Mouse (Mus musculus) ovary, adult 2 months (tissue): ENCODE results near the gene Arfgef2. TPM values are rescaled to one million over a fixed set of nuclear protein-coding genes. Genes with fewer than 3 reads are reported as not detected.

ENCODE experiments used
- polyA plus RNA-seq: library from polyadenylated mRNA; depleted of rRNA; stranded (reverse); fragments of >200 nt; gene quantifications from 2 replicates; pipeline ENCODE4 v1.2.3, GENCODE M21; 2012; rRNA removed

Gene Arfgef2
- 10.3 TPM in 2 replicates for polyA plus RNA-seq

DNA sequence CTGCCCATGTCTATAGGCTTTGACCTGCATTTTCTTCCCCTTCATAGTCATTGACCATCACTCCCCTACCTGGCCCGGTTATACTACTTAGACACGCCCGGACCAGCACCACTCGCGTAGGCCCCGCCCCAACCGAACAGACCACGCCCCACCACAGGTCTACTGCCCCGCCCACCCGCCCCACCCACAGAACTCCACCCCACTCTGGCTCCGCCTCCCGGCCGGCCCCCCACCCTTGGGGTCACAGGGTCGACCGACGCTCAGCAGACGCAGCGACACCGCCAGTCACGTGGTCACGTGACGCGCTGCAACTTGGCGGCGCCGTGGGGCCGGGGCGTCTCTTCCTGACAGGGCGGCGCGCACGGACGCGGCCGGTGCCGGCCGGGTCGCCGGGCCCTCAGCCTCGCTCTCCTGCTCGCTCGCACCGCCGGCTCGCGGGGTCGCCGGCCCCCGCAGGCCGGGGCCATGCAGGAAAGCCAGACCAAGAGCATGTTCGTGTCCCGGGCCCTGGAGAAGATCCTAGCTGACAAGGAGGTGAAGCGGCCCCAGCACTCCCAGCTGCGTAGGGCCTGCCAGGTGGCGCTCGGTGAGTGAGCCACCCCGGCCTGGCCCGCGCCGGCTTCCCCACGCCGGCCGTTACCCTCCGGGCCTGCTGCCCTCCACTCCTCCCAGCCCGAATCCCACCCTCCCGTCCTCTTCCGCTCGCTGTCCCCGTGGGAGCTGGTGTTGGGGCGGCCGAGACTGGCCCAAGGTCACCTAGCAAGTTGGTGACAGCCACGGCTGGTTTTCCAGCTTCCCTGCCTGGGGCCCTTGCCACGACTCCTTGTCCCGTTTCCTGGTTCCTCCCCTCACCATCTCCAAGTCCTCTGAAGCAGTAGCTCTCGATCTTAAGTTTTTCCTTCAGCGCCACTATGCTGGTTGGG lies at the start of gene Arfgef2:
TSS of gene Arfgef2 (plus strand) at position 339 of the 923 bp plus-strand sequence.

DNA sequence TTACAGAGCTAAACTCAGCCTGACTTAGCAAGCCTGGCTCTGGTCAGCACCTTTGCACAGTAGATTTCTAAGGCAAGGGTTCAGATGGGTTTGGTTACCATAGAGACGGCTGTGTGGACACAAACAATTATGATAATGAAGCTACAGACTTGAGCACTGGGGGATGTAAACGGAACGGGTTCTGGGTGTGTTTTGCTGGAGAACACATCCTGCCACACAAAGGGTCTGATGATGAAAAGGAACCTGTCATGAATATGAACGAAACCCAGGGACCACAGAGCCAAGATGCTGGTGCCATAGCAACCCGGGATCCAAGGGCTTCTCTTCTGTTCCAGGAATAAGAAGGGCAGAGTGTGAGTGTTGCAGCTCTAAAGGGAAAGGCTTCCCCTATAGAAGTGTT lies 13.0 kb upstream of the Arfgef2 start, which contains the start of gene Trp53rkb:
TSS of gene Trp53rkb (plus strand) at position 177 of the 400 bp plus-strand sequence.

DNA sequence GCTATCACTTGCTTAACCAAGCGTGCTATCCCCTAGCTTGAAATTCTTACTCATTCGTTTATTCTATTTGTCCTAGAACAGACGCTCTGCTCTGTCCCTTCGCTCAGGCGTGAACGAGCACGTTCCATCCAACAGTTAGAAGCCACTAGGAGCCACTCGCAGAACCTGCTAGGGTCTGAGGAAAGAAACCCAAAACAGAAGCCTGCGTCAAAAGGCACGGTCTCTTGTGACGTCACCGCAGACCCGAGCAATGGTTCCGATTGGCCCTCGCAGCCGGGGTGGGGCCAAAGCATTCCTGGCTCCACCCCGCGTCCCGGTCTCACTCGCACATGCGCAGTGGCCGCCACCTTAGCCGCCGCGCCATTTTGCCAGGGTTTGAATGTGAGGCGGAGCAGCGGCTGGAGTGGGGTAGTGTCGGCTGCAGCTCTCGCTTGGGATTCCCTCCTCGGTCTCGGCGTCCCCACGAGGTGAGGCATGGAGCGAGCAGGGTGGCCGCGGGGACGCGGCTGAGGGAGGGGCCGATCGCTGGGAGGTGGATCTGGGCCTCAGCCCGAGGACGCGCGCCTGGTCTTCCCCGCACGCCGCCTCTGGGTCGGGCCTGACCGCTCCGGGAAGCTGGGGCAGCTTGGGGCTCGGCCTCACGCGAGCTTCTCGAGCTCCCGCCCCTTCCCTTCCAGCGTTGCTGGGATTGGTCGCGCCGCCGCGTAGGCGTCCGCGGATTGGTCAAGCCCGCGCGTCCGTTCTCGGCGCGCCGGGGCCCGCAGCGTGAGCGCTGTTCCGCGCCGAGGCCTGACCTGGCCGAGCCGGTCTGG lies 100.5 kb downstream of the Arfgef2 start, which contains the start of gene Cse1l:
TSS of gene Cse1l (plus strand) at position 330 of the 812 bp plus-strand sequence.

Other genes with a start within 250 kb of the Arfgef2 start
- gene Prex1, start 91.8 kb upstream of the Arfgef2 start, polyA plus RNA-seq = 30.7 and 34.3 TPM in 2 replicates
- 6.3 and 7.3 TPM in 2 replicates for gene Trp53rkb, start 13.1 kb upstream of the Arfgef2 start, polyA plus RNA-seq
- 12.8 and 14.9 TPM in 2 replicates for gene Cse1l, start 100.5 kb downstream of the Arfgef2 start, polyA plus RNA-seq
- 22.6 and 30.9 TPM in 2 replicates for gene Stau1, start 190.7 kb downstream of the Arfgef2 start, polyA plus RNA-seq
- gene Ddx27, start 209.6 kb downstream of the Arfgef2 start, polyA plus RNA-seq = 31.7 and 33.8 TPM in 2 replicates